Mouse (Mus musculus) liver, adult 2 months (tissue): ENCODE measurements around the gene Tbl2.

Experiments
- CTCF ChIP-seq: fragments of 200-500 bp; IDR thresholded peaks from 2 replicates; pipeline ENCODE4 v1.5.1; 2011; ENCODE audit warnings: low read depth, low read length, control low read depth
- POLR2A ChIP-seq: fragments of 200-500 bp; IDR thresholded peaks from 2 replicates; pipeline ENCODE4 v1.6.1; 2011; ENCODE audit warnings: low read length, control low read depth; ENCODE audit not compliant: insufficient read depth; ENCODE audit errors: extremely low read depth

DNA sequence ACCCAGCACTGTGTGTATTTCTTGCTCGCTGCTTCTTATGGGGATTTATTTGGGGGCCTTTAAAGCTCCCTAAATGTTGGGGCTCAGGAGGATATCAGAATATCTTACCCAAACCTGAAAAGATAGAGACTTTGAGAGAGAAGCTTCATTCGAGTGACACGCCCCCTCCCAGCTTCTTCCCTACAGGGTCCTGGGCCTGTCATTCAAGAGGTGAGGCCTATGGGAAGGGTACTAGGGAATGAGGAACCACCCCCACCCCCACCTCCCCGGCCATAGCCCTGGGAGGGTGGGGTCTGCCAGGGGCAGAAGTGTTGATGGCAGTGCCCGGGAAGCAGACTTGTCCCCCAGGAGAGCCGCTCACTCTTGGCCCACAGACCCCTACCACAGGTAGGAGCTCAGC, 23.3 kb upstream of the Tbl2 start:
- TF ChIP-seq POLR2A (no peak), CTCF (no peak)
